ENCODE assay signal across 14 mouse cellular contexts in genomic region chrX:103521221-103521716, GRCm38 (mm10).
"Had no signal": no experiment of that assay in that cellular context is flagged by ENCODE, and none has a peak within 500 bp of the region (broad histone marks: within the 10 kb centered on the region; RNA-seq: fewer than 3 reads in every experiment).

No protein-coding gene starts in this region.

- H3K36me3 ChIP-seq: limb, embryonic 12.5 days; liver, embryonic 13.5 days; lung, embryonic 15.5 days; midbrain, embryonic 12.5 days; neural tube, embryonic 13.5 days had no signal

- H3K4me3 ChIP-seq: limb, embryonic 12.5 days; liver, embryonic 13.5 days; lung, embryonic 15.5 days; midbrain, embryonic 12.5 days; neural tube, embryonic 13.5 days had no signal

- ATAC-seq: liver, postnatal 0 days; midbrain, embryonic 16.5 days had no signal

- DNase-seq: kidney, adult 11 months; layer of hippocampus, adult 9-11 months; liver; liver, embryonic 13.5 days; liver, postnatal 0 days; right cerebral cortex, postnatal 14 days; thymus, adult 18-20 months; thymus, postnatal 14 days had no signal

- H3K27ac ChIP-seq: kidney, postnatal 0 days; limb, embryonic 12.5 days; liver, embryonic 13.5 days; lung, embryonic 15.5 days; midbrain, embryonic 12.5 days; neural tube, embryonic 13.5 days had no signal

- H3K4me1 ChIP-seq: limb, embryonic 12.5 days; lung, embryonic 15.5 days; midbrain, embryonic 12.5 days; neural tube, embryonic 13.5 days had no signal

- H3K27me3 ChIP-seq: limb, embryonic 12.5 days; liver, embryonic 13.5 days; lung, embryonic 15.5 days; midbrain, embryonic 12.5 days; neural tube, embryonic 13.5 days had no signal

- H3K9me3 ChIP-seq: limb, embryonic 12.5 days; liver, embryonic 13.5 days; lung, embryonic 15.5 days; midbrain, embryonic 12.5 days; neural tube, embryonic 13.5 days had no signal

- H3K9ac ChIP-seq: limb, embryonic 12.5 days; liver, embryonic 13.5 days; liver, postnatal 0 days; lung, embryonic 15.5 days; midbrain, embryonic 12.5 days; neural tube, embryonic 13.5 days had no signal

- H3K4me2 ChIP-seq: limb, embryonic 12.5 days; liver, embryonic 13.5 days; lung, embryonic 15.5 days; midbrain, embryonic 12.5 days; neural tube, embryonic 13.5 days had no signal
